Mouse (Mus musculus): ENCODE results near the gene Shank2.

DNA sequence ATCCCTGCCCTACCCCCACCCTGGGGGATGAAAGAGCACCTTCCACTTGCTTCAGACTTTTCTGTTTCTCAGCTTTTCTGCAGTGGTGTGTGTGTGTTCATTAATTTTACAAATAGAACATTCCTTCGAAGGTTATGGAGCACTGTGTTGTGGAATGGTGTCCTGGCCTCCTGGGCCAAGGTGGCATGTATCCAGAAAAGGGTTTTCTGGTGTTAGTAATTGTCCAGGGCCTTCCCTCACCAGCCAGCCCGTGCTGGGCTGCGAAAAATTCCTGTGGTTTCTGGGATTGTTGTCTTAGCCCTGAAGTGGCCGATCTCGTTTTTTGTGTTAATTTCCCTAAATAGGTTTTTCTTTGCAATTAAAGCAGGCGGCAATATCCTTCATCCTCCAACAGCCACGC, 289.8 kb downstream of the Shank2 start:
- no peak for TF ChIP-seq EP300 (IDR thresholded peaks at IDR 0.05)
- TF ChIP-seq CTCF (IDR thresholded peaks at IDR 0.05) = no peak

Measured in lung, postnatal 0 days (tissue).